9 mouse cellular contexts compared by ENCODE assay signal in genomic region chr7:127018416-127019305, GRCm38 (mm10). TPM values are rescaled to one million over a fixed set of nuclear protein-coding genes. Genes with fewer than 3 reads are reported as not detected.
DNase-seq lines count a peak whose midpoint lies in the region; ATAC-seq lines count a peak whose summit lies in the region.
"Had no signal": no experiment of that assay in that cellular context is flagged by ENCODE, and none has a peak within 500 bp of the region (broad histone marks: within the 10 kb centered on the region; RNA-seq: fewer than 3 reads in every experiment).

No protein-coding gene starts in this region.

- ATAC-seq in heart, embryonic 11.5 days (replicated peaks; ENCODE audit: insufficient number of reproducible peaks, low FRiP score, low TSS enrichment) = no peak
- no peak for ATAC-seq in forebrain, embryonic 14.5 days

- H3K36me3 ChIP-seq in heart, embryonic 11.5 days (ENCODE audit: control insufficient read depth, insufficient read depth, low read length) = peaks cover 18% of the 10 kb centered on the region
- H3K36me3 ChIP-seq in forebrain, embryonic 14.5 days (ENCODE audit: control insufficient read depth, insufficient read depth, low read length) = peaks cover 45% of the 10 kb centered on the region
- H3K36me3 ChIP-seq in midbrain, embryonic 10.5 days = peaks cover 45% of the 10 kb centered on the region

- H3K27me3 ChIP-seq in heart, embryonic 11.5 days (ENCODE audit: control insufficient read depth, insufficient read depth, low read length) = no peaks in the 10 kb centered on the region
- no peaks in the 10 kb centered on the region for H3K27me3 ChIP-seq in forebrain, embryonic 14.5 days (replicated peaks; ENCODE audit: control insufficient read depth, insufficient read depth, low read length)
- H3K27me3 ChIP-seq in midbrain, embryonic 10.5 days (ENCODE audit: low read depth, poor library complexity, severe bottlenecking) = no peaks in the 10 kb centered on the region

- H3K9ac ChIP-seq in heart, embryonic 11.5 days (ENCODE audit: low read depth, low read length) = peak overlapping the region; percentile 0; the same call in 1 of the 2 replicates
- H3K9ac ChIP-seq in forebrain, embryonic 14.5 days (ENCODE audit: low read length) = peak overlapping the region; percentile 22; the same call in 1 of the 2 replicates

- H3K4me2 ChIP-seq in heart, embryonic 11.5 days = peak overlapping the region; percentile 11; the same call in 1 of the 2 replicates
- peak overlapping the region; percentile 96; the same call in 1 of the 2 replicates for H3K4me2 ChIP-seq in forebrain, embryonic 14.5 days (ENCODE audit: low read length)

- no peak for DNase-seq in heart, adult 8-10 months (ENCODE audit: low spot score)
- DNase-seq in cerebellum, adult 9-10 months = peak; percentile 68
- no peak for DNase-seq in forebrain, embryonic 14.5 days (ENCODE audit: low spot score)
- no peak for DNase-seq in midbrain, embryonic 10.5 days (ENCODE audit: low spot score)
- DNase-seq in ovary, adult 18-20 months (ENCODE audit: low spot score) = no peak
- no peak for DNase-seq in left cerebral cortex, postnatal 4 days
- no peak for DNase-seq in B cell, adult 2 months

- WGBS in heart, embryonic 11.5 days (ENCODE audit: insufficient replicate concordance) = 74% methylated on average over 15 of the region's 15 CpGs
- WGBS in forebrain, embryonic 14.5 days = 90% methylated on average over 15 of the region's 15 CpGs
- 79% methylated on average over 15 of the region's 15 CpGs for WGBS in midbrain, embryonic 10.5 days

- no peak overlapping the region for H3K27ac ChIP-seq in heart, embryonic 11.5 days (ENCODE audit: low read depth, low read length)
- H3K27ac ChIP-seq in forebrain, embryonic 14.5 days (ENCODE audit: low read depth, low read length) = peak overlapping the region; percentile 75
- peak overlapping the region; percentile 96 for H3K27ac ChIP-seq in midbrain, embryonic 10.5 days (replicated peaks)

- intact Hi-C loops in left cerebral cortex, postnatal 4 days (cut with DNase I) = no loop called here

- H3K9me3 ChIP-seq in heart, embryonic 11.5 days (replicated peaks; ENCODE audit: control insufficient read depth, low read length) = no peaks in the 10 kb centered on the region
- no peaks in the 10 kb centered on the region for H3K9me3 ChIP-seq in forebrain, embryonic 14.5 days (replicated peaks; ENCODE audit: control insufficient read depth, low read length)
- H3K9me3 ChIP-seq in midbrain, embryonic 10.5 days (replicated peaks) = no peaks in the 10 kb centered on the region

- H3K4me1 ChIP-seq in heart, embryonic 11.5 days (ENCODE audit: control insufficient read depth, insufficient read depth, low read length) = peaks cover 50% of the 10 kb centered on the region
- H3K4me1 ChIP-seq in forebrain, embryonic 14.5 days (ENCODE audit: control insufficient read depth, insufficient read depth, low read length) = peaks cover 44% of the 10 kb centered on the region
- peaks cover 98% of the 10 kb centered on the region for H3K4me1 ChIP-seq in midbrain, embryonic 10.5 days

- no peak overlapping the region for H3K4me3 ChIP-seq in heart, embryonic 11.5 days (ENCODE audit: low read depth, low read length)
- H3K4me3 ChIP-seq in forebrain, embryonic 14.5 days (ENCODE audit: low read depth, low read length) = no peak overlapping the region; the same call in 1 of the 2 replicates
- H3K4me3 ChIP-seq in midbrain, embryonic 10.5 days = peak overlapping the region; percentile 88; the same call in 1 of the 2 replicates

RNA-seq across cellular contexts. Expression of gene Pagr1a, which starts 1.5 kb away (rescaled TPM):
- polyA plus RNA-seq in heart, embryonic 11.5 days (2014; fragmentation: Nextera tagmentation; extraction: Ambion mirVana) = 50.9 and 53.2 TPM in 2 replicates
- total RNA-seq in heart, adult 8-10 months (2022) = 10 to 100 TPM in 2 of 4 experiments, 1 to 10 TPM in 2; 8.3 to 22.2 (median 10.5) TPM
- 22.3 and 25.1 TPM in 2 replicates for polyA plus RNA-seq in forebrain, embryonic 14.5 days (2014; fragmentation: Nextera tagmentation; extraction: Ambion mirVana)
- 103 and 104 TPM in 2 replicates for polyA plus RNA-seq in midbrain, embryonic 10.5 days (2016; fragmentation: Nextera tagmentation; extraction: Ambion mirVana)
- 10 to 100 TPM; 10.2 to 15.4 TPM for total RNA-seq in left cerebral cortex, postnatal 4 days (2021)

RNA-seq across cellular contexts. Expression of gene Gm42742, which starts 2.2 kb away (rescaled TPM):
- 36.6 and 40.9 TPM in 2 replicates for polyA plus RNA-seq in heart, embryonic 11.5 days (2014; fragmentation: Nextera tagmentation; extraction: Ambion mirVana)
- total RNA-seq in heart, adult 8-10 months (2022) = 10 to 100 TPM; 28.1 to 33.3 (median 31.4) TPM
- 65.0 and 68.5 TPM in 2 replicates for polyA plus RNA-seq in forebrain, embryonic 14.5 days (2014; fragmentation: Nextera tagmentation; extraction: Ambion mirVana)
- 46.2 and 55.1 TPM in 2 replicates for polyA plus RNA-seq in midbrain, embryonic 10.5 days (2016; fragmentation: Nextera tagmentation; extraction: Ambion mirVana)
- total RNA-seq in left cerebral cortex, postnatal 4 days (2021) = 10 to 100 TPM; 36.7 to 48.6 TPM

RNA-seq across cellular contexts. Expression of gene Prrt2, which starts 2.4 kb away (rescaled TPM):
- 4.5 and 5.0 TPM in 2 replicates for polyA plus RNA-seq in heart, embryonic 11.5 days (2014; fragmentation: Nextera tagmentation; extraction: Ambion mirVana)
- 1 to 10 TPM in 1 of 4 experiments, under 1 TPM in 1, not detected in 2; 0.87 to 1.1 TPM for total RNA-seq in heart, adult 8-10 months (2022)
- polyA plus RNA-seq in forebrain, embryonic 14.5 days (2014; fragmentation: Nextera tagmentation; extraction: Ambion mirVana) = 13.7 and 20.1 TPM in 2 replicates
- 2.9 and 4.4 TPM in 2 replicates for polyA plus RNA-seq in midbrain, embryonic 10.5 days (2016; fragmentation: Nextera tagmentation; extraction: Ambion mirVana)
- 100 to 1,000 TPM; 132 to 136 TPM for total RNA-seq in left cerebral cortex, postnatal 4 days (2021)

RNA-seq across cellular contexts. Expression of gene Pagr1b, which starts 2.4 kb away (rescaled TPM):
- not detected in 2 replicates for polyA plus RNA-seq in heart, embryonic 11.5 days (2014; fragmentation: Nextera tagmentation; extraction: Ambion mirVana)
- not detected for total RNA-seq in heart, adult 8-10 months (2022)
- 0.34 and 0.74 TPM in 2 replicates for polyA plus RNA-seq in forebrain, embryonic 14.5 days (2014; fragmentation: Nextera tagmentation; extraction: Ambion mirVana)
- 0.19 and 0.25 TPM in 2 replicates for polyA plus RNA-seq in midbrain, embryonic 10.5 days (2016; fragmentation: Nextera tagmentation; extraction: Ambion mirVana)
- 1 to 10 TPM in 1 of 2 experiments, not detected in 1; 1.6 TPM for total RNA-seq in left cerebral cortex, postnatal 4 days (2021)
- polyA plus RNA-seq: limb, embryonic 11.5 days had no signal

RNA-seq across cellular contexts. Expression of gene Mvp, which starts 4.2 kb away (rescaled TPM):
- 8.2 and 8.5 TPM in 2 replicates for polyA plus RNA-seq in heart, embryonic 11.5 days (2014; fragmentation: Nextera tagmentation; extraction: Ambion mirVana)
- total RNA-seq in heart, adult 8-10 months (2022) = 10 to 100 TPM; 59.3 to 81.8 (median 73.5) TPM
- polyA plus RNA-seq in forebrain, embryonic 14.5 days (2014; fragmentation: Nextera tagmentation; extraction: Ambion mirVana) = 1.8 and 2.7 TPM in 2 replicates
- polyA plus RNA-seq in midbrain, embryonic 10.5 days (2016; fragmentation: Nextera tagmentation; extraction: Ambion mirVana) = 3.0 and 5.2 TPM in 2 replicates
- 1 to 10 TPM; 5.4 to 6.0 TPM for total RNA-seq in left cerebral cortex, postnatal 4 days (2021)
